Mouse (Mus musculus): ENCODE measurements at regions not wholly inside any gene's neighbourhood (a gene's known extent, or its start where the extent isn't known, plus 50 kb on each side); places are given as distances from the start of the nearest gene placed in this dataset.

DNA sequence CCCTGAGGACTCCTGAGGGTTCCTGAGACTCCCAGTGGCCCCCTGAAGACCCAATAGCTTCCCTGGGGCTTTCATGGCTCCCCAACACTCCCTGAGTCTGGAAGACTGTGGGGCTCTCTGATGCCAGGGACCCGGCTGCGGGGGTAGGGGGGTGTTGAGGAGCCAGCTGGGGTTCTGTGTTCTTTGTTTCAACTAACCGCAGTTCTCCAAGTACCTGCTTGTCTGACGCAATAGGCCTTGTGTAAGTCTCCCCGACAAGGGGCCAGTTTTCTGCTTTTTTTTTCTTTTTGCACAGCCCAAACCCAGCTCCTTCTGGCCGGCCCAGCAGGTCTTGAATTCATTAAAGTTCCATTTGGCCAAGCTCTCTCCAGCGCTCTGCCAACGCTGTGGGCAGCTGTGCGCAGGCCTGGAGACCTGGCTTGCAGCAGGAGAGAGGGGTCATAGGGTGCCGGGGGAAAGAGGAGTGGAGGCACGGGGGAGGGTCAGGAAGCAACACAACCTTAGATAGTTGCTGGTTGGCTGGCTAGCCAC, 544.5 kb upstream of the Adam5 start:
- TF ChIP-seq MXI1 (IDR thresholded peaks at IDR 0.05; ENCODE audit: low read depth, low read length) (no peak), CHD2 (IDR thresholded peaks at IDR 0.05; ENCODE audit: low read length) (no peak), KAT2A (IDR thresholded peaks at IDR 0.05; ENCODE audit: insufficient replicate concordance, low read length) (no peak), ZMIZ1 (IDR thresholded peaks at IDR 0.05; ENCODE audit: low read depth, low read length) (no peak), MAZ (IDR thresholded peaks at IDR 0.05; ENCODE audit: low read depth, low read length) (no peak), POLR2A (IDR thresholded peaks at IDR 0.05; ENCODE audit: low read depth, low read length) (no peak), JUN (IDR thresholded peaks at IDR 0.05; ENCODE audit: insufficient read depth, low read depth, low read length) (no peak), USF2 (conservative IDR thresholded peaks at IDR 0.05; ENCODE audit: low read depth, low read length) (no peak), TCF12 (IDR thresholded peaks at IDR 0.05; ENCODE audit: low read depth, low read length) (no peak), USF1 (IDR thresholded peaks at IDR 0.05; ENCODE audit: low read depth, low read length) (no peak), JUND (conservative IDR thresholded peaks at IDR 0.05; ENCODE audit: low read depth, low read length) (no peak), MAX (IDR thresholded peaks at IDR 0.05; ENCODE audit: low read length) (no peak), UBTF (IDR thresholded peaks at IDR 0.05; ENCODE audit: low read depth, low read length) (no peak), CTCF (conservative IDR thresholded peaks at IDR 0.05 in 1 of 2, IDR thresholded peaks at IDR 0.05 in 1 of 2; ENCODE audit: low read depth in 2 of 2, low read length in 2 of 2) (no peak), HCFC1 (IDR thresholded peaks at IDR 0.05; ENCODE audit: low read depth, low read length) (no peak), EP300 (IDR thresholded peaks at IDR 0.05; ENCODE audit: low read length) (no peak), SMC3 (IDR thresholded peaks at IDR 0.05; ENCODE audit: low read depth, low read length) (no peak)
- H3K4me2 ChIP-seq (ENCODE audit: insufficient read depth, low read depth, poor library complexity, severe bottlenecking): no peak overlapping the region
- dilution Hi-C loops (cut with MboI; ENCODE audit: extremely low pct_ligation_motif_present, extremely low pct_unique_long_range_greater_than_20kb, low sequenced_read_pairs) (no loop called here), in situ Hi-C loops (cut with MboI; ENCODE audit: low pct_ligation_motif_present, low pct_unique_long_range_greater_than_20kb, low sequenced_read_pairs) (no loop called here)
- no peak overlapping the region for H3K9ac ChIP-seq (ENCODE audit: insufficient read depth, low read depth)
- H3K4me3 ChIP-seq (replicated peaks in 1 of 3; ENCODE audit: low read depth in 2 of 3, low read length in 2 of 3, poor library complexity in 1 of 3): no peak overlapping the region
- peaks cover 2% of the 10 kb centered on the region for H3K27me3 ChIP-seq (replicated peaks)
- H3K36me3 ChIP-seq (replicated peaks in 1 of 2; ENCODE audit: control insufficient read depth in 1 of 2, insufficient read depth in 1 of 2, low read length in 1 of 2): no peaks in the 10 kb centered on the region
- H3K27ac ChIP-seq (ENCODE audit: insufficient read depth, low read depth): no peak overlapping the region
- no peaks in the 10 kb centered on the region for H3K79me2 ChIP-seq (replicated peaks; ENCODE audit: control insufficient read depth, extremely low read depth, insufficient read depth, poor library complexity, severe bottlenecking)
- no peak for DNase-seq (ENCODE audit: extremely low read depth)
- H3K4me1 ChIP-seq (ENCODE audit: control insufficient read depth in 1 of 2, insufficient read depth in 2 of 2): no peaks in the 10 kb centered on the region
- H3K9me3 ChIP-seq (replicated peaks; ENCODE audit: low read length): no peaks in the 10 kb centered on the region

DNA sequence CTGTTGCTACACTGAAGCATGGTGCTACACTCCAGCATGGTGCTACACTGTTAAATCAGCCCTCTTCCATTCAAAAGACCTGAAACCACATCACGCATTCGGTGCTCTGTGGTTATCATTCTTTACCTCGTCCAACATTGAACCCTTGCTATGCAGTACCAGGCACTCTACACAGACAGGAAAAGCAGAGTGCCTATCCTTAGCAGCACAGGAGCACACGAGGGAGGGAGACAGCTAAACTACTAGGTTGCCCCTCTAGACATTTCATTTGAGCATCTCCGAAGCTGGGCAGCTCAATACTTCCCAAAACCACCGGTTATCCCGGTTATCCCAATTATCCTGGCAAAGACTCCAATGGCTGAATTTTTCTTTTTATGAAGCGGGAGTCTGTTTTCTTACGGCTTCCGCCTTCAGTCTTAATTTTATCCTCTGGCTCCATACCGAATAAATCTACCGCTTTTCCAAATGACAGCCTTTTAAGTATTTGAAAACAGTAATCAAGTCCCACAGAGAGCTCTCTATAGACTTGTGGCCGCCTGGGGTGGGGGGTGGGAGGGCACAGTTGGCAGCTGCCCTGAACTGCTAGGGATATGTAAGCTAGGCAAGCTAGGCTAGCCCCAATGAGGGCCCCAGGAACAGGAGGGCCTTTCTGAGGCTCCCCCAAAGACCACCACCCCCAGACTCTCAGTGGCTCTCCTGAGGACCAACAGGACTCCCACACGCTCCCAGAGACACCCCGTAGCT, 543.8 kb upstream of the Adam5 start:
- Histone ChIP-seq H3K79me2 (replicated peaks; ENCODE audit: control insufficient read depth, extremely low read depth, insufficient read depth, poor library complexity, severe bottlenecking) (no peaks in the 10 kb centered on the region), H3K27ac (ENCODE audit: insufficient read depth, low read depth) (no peak overlapping the region), H3K9ac (ENCODE audit: insufficient read depth, low read depth) (no peak overlapping the region), H3K4me3 (replicated peaks in 1 of 3; ENCODE audit: low read depth in 2 of 3, low read length in 2 of 3, poor library complexity in 1 of 3) (no peak overlapping the region), H3K36me3 (replicated peaks in 1 of 2; ENCODE audit: control insufficient read depth in 1 of 2, insufficient read depth in 1 of 2, low read length in 1 of 2) (no peaks in the 10 kb centered on the region), H3K9me3 (replicated peaks; ENCODE audit: low read length) (no peaks in the 10 kb centered on the region), H3K27me3 (replicated peaks) (peaks cover 2% of the 10 kb centered on the region), H3K4me1 (ENCODE audit: control insufficient read depth in 1 of 2, insufficient read depth in 2 of 2) (no peaks in the 10 kb centered on the region), H3K4me2 (ENCODE audit: insufficient read depth, low read depth, poor library complexity, severe bottlenecking) (no peak overlapping the region)
- no peak for TF ChIP-seq BHLHE40 (IDR thresholded peaks at IDR 0.05; ENCODE audit: low read depth, low read length)
- no peak for TF ChIP-seq NELFE (IDR thresholded peaks at IDR 0.05; ENCODE audit: low read depth, low read length)
- no peak for TF ChIP-seq TBP (conservative IDR thresholded peaks at IDR 0.05; ENCODE audit: low read depth, low read length)
- no peak for TF ChIP-seq USF2 (conservative IDR thresholded peaks at IDR 0.05; ENCODE audit: low read depth, low read length)
- TF ChIP-seq NRF1 (IDR thresholded peaks at IDR 0.05; ENCODE audit: low read depth, low read length): no peak
- no peak for TF ChIP-seq GABPA (IDR thresholded peaks at IDR 0.05; ENCODE audit: insufficient replicate concordance, low read depth, low read length)
- no peak for TF ChIP-seq UBTF (IDR thresholded peaks at IDR 0.05; ENCODE audit: low read depth, low read length)
- no peak for TF ChIP-seq RAD21 (IDR thresholded peaks at IDR 0.05; ENCODE audit: low read depth, low read length)
- no peak for TF ChIP-seq CHD1 (IDR thresholded peaks at IDR 0.05; ENCODE audit: low read depth, low read length)
- dilution Hi-C loops (cut with MboI; ENCODE audit: extremely low pct_ligation_motif_present, extremely low pct_unique_long_range_greater_than_20kb, low sequenced_read_pairs): no loop called here
- DNase-seq (ENCODE audit: extremely low read depth): no peak
- in situ Hi-C loops (cut with MboI; ENCODE audit: low pct_ligation_motif_present, low pct_unique_long_range_greater_than_20kb, low sequenced_read_pairs): no loop called here
